ENCODE assay signal across 14 mouse cellular contexts in the genomic region with DNA sequence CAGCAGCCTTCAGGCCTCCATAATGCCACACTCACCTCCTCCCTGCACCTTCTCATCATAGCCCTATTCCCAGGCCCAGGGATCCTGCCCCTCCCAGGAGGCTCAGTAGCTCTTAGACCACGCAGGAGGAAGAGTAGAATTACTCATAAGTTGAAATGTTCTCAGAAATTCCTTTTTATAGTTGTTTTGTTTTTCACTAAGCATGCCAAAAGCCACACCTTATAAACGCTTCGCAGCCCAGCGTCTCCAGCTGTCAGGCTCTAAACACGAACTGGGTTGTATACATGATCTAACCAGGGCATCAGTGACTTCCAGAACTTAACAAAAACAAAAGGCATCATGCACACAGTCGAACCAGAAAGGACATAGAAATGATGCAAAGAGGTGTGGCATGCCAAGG.
"Had no signal": no experiment of that assay in that cellular context is flagged by ENCODE, and none has a peak within 500 bp of the region (broad histone marks: within the 10 kb centered on the region; RNA-seq: fewer than 3 reads in every experiment).

No protein-coding gene starts in this region.

- H3K4me3 ChIP-seq: kidney, embryonic 15.5 days; limb, embryonic 12.5 days; limb, embryonic 15.5 days; liver, embryonic 12.5 days; liver, embryonic 15.5 days had no signal

- H3K9ac ChIP-seq: kidney, embryonic 15.5 days; limb, embryonic 12.5 days; limb, embryonic 15.5 days; liver, embryonic 12.5 days; liver, embryonic 15.5 days had no signal

- H3K36me3 ChIP-seq: kidney, embryonic 15.5 days; limb, embryonic 12.5 days; limb, embryonic 15.5 days; liver, embryonic 12.5 days; liver, embryonic 15.5 days had no signal

- H3K27ac ChIP-seq: kidney, embryonic 15.5 days; limb, embryonic 12.5 days; limb, embryonic 15.5 days; liver, embryonic 12.5 days; liver, embryonic 15.5 days had no signal

- H3K4me2 ChIP-seq: kidney, embryonic 15.5 days; limb, embryonic 12.5 days; limb, embryonic 15.5 days; liver, embryonic 12.5 days; liver, embryonic 15.5 days; midbrain, embryonic 11.5 days had no signal

- H3K9me3 ChIP-seq: kidney, embryonic 15.5 days; limb, embryonic 12.5 days; limb, embryonic 15.5 days; liver, embryonic 12.5 days; liver, embryonic 15.5 days had no signal

- H3K4me1 ChIP-seq: limb, embryonic 15.5 days had no signal

- H3K27me3 ChIP-seq: limb, embryonic 12.5 days; limb, embryonic 15.5 days; liver, embryonic 15.5 days had no signal

- ATAC-seq: liver, embryonic 12.5 days had no signal

- DNase-seq: kidney, adult 8-10 months; kidney, postnatal 10 days; kidney, postnatal 4 days; left cerebral cortex, postnatal 4 days; lung, postnatal 4 days; midbrain, embryonic 14.5 days; thymus, adult 18-20 months; thymus, postnatal 36 days had no signal
